Mouse (Mus musculus) kidney, postnatal 14 days (tissue): ENCODE measurements at regions not wholly inside any gene's neighbourhood (a gene's known extent, or its start where the extent isn't known, plus 50 kb on each side); places are given as distances from the start of the nearest gene placed in this dataset.

Experiments used
- DNase-seq: peaks from one replicate; pipeline ENCODE4 v3.0.0; 2022; ENCODE audit warnings: mixed read lengths

DNA sequence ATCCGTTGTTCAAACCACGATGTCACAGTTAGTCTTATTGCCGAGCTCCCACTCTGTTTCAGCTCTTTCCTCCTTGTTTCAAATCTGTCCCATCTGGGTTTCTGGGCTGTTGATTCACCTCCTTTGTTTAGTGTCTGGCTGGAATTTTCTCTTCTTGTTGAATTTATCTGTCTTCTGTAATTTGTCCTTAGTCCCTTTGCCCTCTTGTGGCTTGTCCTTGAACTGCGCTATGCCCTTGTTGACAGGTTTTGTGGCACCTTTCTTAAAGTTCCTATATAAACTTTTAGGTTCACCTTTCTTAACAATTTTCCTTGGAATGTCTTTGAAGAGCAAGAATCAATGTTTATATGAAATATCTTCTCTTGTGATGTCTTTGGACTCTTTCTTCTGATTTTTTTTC lies 658.2 kb downstream of the Rps29 start:
- DNase-seq = peak; percentile 10

GRCm38 (mm10) chr12:68463032-68463431 lies 696.0 kb downstream of the Rps29 start:
- DNase-seq = peak; percentile 54

DNA sequence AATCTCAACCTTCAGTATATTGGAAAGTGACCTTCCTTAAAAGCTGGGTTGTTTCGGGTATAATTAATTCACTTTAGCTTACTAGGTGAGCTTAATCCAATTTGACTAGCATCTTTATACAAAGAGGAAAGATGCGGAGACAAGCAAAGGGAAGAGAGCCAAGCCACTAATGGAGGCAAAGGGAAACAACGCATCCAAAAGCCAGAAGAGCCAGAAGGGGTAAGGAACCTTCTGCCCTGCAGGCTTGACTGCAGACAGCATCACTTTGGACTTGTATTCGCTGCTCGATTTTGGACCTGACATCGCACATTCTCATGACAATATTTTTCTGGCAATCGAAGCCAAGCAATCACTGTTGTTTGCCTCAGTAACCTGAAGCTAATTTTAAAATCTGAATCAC lies 700.8 kb downstream of the Rps29 start:
- DNase-seq = no peak

DNA sequence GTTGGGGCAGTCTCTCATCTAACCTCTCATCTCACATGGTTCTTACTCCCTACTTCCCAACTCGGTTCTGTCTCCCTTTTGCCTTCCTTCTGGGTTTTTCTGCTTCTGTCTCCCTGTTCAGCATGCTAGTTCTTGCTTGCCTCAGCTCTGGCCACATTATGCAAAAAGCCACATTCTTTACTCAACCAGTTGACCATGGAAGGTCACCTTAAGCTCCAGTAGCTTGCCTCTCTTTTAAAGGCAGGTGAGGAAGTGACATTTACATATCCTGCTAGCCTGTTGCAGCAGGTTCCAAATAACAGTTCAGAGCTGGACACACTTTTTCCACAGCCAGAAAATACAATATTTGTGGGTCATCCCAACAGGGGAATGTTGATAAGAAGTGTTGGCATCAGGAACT lies 732.4 kb downstream of the Rps29 start:
- DNase-seq = peak; percentile 25

DNA sequence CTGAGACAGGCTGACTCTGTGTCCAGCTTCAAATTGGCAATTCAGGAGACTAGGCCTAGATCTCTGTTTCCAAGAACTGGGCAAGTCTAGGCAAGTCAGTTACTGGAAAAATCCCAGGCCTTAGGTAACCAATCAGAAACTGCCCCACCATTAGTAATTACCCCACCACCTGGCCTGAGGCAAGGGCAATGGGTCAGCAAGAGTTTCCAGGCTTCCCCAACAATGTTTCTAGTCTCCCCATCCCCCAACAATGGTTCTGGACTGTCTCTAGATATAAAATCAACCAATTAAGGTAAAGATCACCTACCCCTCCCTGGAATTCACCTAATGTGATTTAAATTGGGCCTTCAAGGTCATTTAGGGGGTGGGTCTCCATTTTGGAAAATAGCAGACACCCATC lies 734.0 kb downstream of the Rps29 start:
- DNase-seq = peak; percentile 4
